Mouse (Mus musculus) spleen, adult 10 weeks (tissue): Measurements from ENCODE around the gene Slc22a8. TPM values are rescaled to one million over a fixed set of nuclear protein-coding genes. Genes with fewer than 3 reads are reported as not detected.

Experiments
- polyA plus RNA-seq: library from polyadenylated mRNA; stranded (reverse); fragments of 350-450 nt; fragmentation: Illumina TruSeq; extraction: RNeasy Lipid Tissue Mini Kit (QIAGEN cat#74804); gene quantifications from one replicate; pipeline ENCODE4 v1.2.3, GENCODE M21; 2015; ENCODE audit warnings: low replicate concordance; ENCODE audit not compliant: insufficient read depth

The Slc22a8 gene
- polyA plus RNA-seq = not detected

GRCm38 (mm10) chr19:8590954-8591353 lies at the start of gene Slc22a8:
TSS of gene Slc22a8 (plus strand) at chr19:8591254.

GRCm38 (mm10) chr19:8617904-8618303 lies 26.9 kb downstream of the Slc22a8 start, which contains the start of gene Slc22a6:
TSS of gene Slc22a6 (plus strand) at chr19:8618039.

Other genes starting within 250 kb of the Slc22a8 start
- not detected for gene Slc22a30, start 186.1 kb upstream of the Slc22a8 start, polyA plus RNA-seq
- not detected for gene Slc22a6, start 26.8 kb downstream of the Slc22a8 start, polyA plus RNA-seq
- not detected for gene Chrm1, start 72.5 kb downstream of the Slc22a8 start, polyA plus RNA-seq
- gene Slc3a2, start 132.1 kb downstream of the Slc22a8 start, polyA plus RNA-seq = 149 TPM
- gene Wdr74, start 144.6 kb downstream of the Slc22a8 start, polyA plus RNA-seq = 70.3 TPM
- gene 1700092M07Rik, start 149.5 kb downstream of the Slc22a8 start, polyA plus RNA-seq = not detected
- gene Stx5a, start 150.2 kb downstream of the Slc22a8 start, polyA plus RNA-seq = 145 TPM
- gene Nxf1, start 165.8 kb downstream of the Slc22a8 start, polyA plus RNA-seq = 395 TPM
- gene Tmem223, start 179.7 kb downstream of the Slc22a8 start, polyA plus RNA-seq = 36.9 TPM
- 89.0 TPM for gene Tmem179b, start 183.2 kb downstream of the Slc22a8 start, polyA plus RNA-seq
- 4.8 TPM for gene Taf6l, start 195.2 kb downstream of the Slc22a8 start, polyA plus RNA-seq
- gene Polr2g, start 207.3 kb downstream of the Slc22a8 start, polyA plus RNA-seq = 131 TPM
- gene Zbtb3, start 211.3 kb downstream of the Slc22a8 start, polyA plus RNA-seq = 3.1 TPM
- gene Ttc9c, start 228.1 kb downstream of the Slc22a8 start, polyA plus RNA-seq = 67.2 TPM
- gene Hnrnpul2, start 228.8 kb downstream of the Slc22a8 start, polyA plus RNA-seq = 172 TPM
- gene AC129217.1, start 238.5 kb downstream of the Slc22a8 start, polyA plus RNA-seq = not detected
- 33.6 TPM for gene Bscl2, start 246.2 kb downstream of the Slc22a8 start, polyA plus RNA-seq
- 0.14 TPM for gene Gng3, start 247.9 kb downstream of the Slc22a8 start, polyA plus RNA-seq